Mouse (Mus musculus) liver, embryonic 14.5 days (tissue): Measurements from ENCODE around the gene Arsa.

Experiments
- CTCF ChIP-seq: IDR thresholded peaks from 2 replicates; pipeline ENCODE4 v1.5.1; 2016; ENCODE audit warnings: antibody characterized with exemption, low read depth, control low read depth
- EP300 ChIP-seq: IDR thresholded peaks from 2 replicates; pipeline ENCODE4 v1.6.1; 2016; ENCODE audit warnings: antibody characterized with exemption, low read depth

DNA sequence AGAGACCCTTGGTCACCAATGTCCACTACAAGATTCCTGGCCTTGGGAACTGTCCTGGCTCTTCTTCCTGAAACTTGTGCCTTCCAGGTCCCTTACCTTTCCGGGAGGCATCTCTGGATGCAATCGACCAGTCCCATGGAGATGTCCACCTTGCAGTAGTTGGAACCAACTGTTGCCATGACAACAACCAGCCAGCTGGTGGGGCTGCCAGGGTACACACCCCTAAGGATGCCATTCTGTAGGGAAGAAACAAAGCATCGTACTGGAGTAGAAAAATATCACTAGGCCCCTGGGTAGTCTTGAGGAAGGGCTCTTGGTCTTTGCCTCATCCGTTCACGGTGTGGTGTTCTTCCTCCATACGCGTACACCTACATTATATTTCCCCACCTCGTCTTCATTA lies 52.6 kb downstream of the Arsa start:
- TF ChIP-seq EP300 = no peak
- TF ChIP-seq CTCF = no peak
